Mouse (Mus musculus) neutrophil, adult 5-6 weeks (primary cell): ENCODE results near the gene Gpr180. TPM values are rescaled to one million over a fixed set of nuclear protein-coding genes. Genes with fewer than 3 reads are reported as not detected.

Experiments used
- ATAC-seq: fragments of 151-379, 151-347 bp; 2 replicates; pipeline ENCODE4 v1.8.0; 2017; ENCODE audit warnings: mild to moderate bottlenecking, moderate TSS enrichment; ENCODE audit not compliant: insufficient number of reproducible peaks, poor library complexity, low FRiP score, severe bottlenecking; ENCODE audit errors: extremely low read depth
- total RNA-seq: library from RNA; stranded (forward); fragments of 200-1000 nt; gene quantifications from 2 replicates; pipeline ENCODE4 v1.2.3, GENCODE M21; 2017

The Gpr180 gene
- total RNA-seq, 1 experiment from 2014 or later: 6.2 TPM

DNA sequence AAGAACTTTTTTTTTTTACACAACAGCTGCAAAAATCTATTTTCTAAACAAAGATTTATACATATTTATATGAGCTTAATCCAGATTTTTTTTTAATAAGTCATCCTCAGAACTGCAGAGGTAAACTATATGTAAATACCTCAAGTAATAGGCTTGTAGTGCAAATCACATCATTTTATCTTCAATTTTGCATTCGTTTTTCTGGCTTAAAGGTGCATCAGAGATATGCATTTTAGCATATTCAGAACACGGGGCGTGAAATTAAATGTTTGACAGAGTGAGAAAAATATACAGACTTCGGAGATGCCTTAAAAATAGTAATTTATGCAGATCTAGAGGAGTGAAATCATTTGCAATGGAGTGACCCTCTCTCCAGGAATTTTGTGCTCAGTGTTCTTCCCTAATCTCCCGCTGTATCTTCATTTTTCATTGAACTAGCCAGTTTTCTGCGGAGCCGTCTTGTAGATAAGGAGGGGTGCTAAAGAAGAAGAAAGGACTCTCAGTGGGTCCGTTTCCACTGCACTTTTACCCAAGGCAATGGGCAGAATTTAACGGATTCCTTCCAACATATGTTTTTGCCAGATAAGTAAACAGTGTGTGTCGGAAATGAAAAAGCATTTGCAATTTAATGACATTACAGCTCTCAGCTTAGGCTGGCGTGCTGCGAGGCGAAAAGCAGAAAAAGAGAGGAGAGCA is 57.4 kb downstream of the Gpr180 start:
- no peak for ATAC-seq

DNA sequence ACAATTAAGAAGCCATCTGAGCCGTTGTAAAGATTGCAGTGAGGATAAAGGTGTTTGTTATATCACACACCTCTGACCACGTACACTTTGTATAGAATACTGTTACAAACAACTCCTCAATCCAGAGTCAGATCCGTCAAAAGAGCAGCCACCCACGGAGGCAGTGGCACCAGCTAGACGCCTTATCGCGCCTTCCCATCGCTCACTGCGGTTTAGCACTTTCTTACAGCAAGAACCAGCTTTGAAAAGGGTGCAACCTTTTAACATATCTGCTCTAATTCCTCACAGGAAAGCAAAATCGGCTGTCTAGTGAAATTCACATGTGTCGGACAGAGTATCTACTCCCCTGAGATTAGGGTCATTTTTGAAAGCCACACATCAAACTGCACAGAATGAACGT is 60.1 kb downstream of the Gpr180 start:
- no peak for ATAC-seq

DNA sequence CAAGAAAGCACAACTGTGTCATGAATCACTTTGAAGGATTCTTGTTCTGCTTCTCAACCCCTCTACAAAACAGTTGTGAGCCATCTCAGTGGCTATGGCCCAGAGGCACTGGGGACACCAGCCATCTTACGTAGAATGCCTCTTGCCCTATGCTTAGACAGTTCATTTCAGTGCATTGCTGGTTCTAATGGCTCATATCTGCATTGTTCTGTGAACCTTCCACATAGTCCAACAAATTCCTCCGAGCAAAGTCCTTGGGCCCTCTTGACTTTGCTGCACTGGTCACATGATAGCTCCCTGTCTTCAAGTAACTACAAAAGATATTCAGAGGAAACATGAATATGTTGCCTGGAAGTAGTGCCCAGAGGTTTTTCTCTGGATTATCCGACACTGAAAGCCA is 63.8 kb downstream of the Gpr180 start:
- no peak for ATAC-seq

DNA sequence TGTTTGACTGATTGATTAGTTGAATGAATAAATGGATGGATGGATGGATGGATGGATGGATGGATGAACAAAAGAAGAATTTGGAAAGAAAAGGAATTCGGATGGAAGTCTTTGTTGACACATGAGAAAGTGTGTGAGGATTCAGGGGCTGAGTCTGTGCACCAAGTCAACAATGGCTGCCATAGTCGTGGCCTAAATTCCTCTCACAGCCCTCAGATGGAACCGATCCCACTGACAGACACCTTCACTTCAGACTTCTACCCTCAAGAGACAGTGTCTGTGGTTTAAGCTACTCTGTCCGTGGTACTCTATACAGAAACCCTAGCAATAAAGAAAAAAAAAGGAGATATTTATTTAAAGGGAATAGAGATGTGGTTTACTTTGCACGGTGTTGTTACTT is 65.0 kb downstream of the Gpr180 start:
- ATAC-seq: no peak

DNA sequence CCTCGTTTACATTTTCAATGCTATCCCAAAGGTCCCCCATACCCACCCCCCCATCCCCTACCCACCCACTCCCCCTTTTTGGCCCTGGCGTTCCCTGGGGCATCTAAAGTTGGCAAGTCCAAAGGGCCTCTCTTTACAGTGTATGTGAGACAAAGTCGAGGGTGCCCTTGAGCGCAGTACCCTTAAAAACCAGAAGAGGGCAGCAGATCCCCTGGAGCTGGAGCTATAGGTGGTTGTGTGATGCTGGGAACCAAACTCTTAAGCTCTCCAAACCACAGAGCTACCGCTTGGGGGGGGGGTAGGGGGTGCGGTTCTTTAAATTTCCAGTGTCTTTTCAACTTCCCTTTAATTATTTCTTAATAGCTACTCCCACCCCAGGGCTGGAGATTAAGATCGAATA is 66.1 kb downstream of the Gpr180 start:
- ATAC-seq: no peak

DNA sequence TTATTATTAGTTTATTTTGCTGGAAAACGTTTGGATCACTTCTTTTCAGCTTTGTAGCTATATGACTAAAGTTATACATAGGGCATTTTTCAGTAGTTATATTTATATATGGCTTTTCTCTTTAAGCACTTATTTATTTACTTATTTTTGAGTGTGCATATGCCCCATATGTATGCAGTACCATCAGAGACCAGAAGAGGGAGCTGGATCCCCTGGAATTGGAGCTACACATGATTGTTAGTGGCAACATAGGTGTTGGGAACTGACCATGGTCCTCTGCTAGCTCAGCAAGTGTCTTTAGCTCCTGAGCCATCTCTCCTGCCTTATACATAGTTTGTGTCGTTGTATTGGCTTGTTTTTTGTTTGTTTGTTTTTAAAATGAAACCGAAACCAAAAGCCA is 70.4 kb downstream of the Gpr180 start:
- no peak for ATAC-seq

DNA sequence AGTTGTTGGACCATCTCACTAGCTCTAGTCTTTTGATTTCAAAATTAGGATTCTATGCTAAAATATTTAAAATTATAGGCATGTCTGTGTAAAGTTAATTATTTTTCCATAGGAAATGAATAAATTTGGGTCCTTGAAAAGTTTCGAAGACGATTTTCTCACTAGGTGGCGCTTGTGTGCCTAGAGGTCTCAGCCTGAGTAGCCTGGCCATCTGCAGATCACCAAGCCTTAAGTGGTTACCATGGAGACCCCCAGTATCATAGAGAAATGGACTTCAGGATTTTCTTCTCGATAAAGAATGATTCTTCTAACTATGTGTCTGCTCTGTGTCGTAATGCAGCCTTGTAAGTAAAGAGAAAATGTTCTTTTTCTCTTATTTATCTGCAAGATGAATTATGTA is 72.7 kb downstream of the Gpr180 start:
- ATAC-seq: no peak

DNA sequence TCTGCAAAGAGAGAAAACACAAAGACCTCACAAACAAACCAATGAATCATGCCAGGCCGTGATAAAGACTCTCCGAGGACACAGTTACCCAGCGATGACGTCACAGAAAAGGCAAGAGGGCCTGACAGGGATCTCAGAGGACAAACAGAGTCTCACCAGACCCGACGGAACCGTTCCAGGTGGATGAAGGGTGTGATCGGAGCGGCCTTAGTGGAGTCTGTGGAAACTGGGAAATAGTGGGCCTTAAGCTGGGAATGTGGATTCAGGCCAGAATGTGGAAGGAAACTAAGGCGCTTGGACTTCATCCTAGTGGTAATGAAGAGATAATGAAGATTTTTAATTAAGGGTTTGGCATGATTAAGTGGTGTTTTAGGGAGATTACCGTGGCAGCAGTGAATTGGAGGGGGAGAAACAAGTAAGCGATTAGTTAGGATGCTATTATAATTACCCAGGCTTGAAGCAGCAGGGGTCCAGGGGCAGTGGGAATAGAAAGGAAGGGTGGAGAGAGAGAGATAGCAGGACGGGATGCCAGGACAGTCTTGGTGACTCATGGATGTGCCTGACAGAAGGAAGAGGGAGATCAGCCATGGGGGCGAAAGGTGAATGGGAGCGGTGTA is 75.3 kb downstream of the Gpr180 start:
- ATAC-seq: no peak

Other genes starting within 250 kb of the Gpr180 start
- gene Dct, start 84.9 kb upstream of the Gpr180 start, total RNA-seq: 0.12 and 0.25 TPM in 2 replicates
- 20.0 and 28.0 TPM in 2 replicates for gene Tgds, start 4.4 kb upstream of the Gpr180 start, total RNA-seq
- not detected in 2 replicates for gene Sox21, start 99.9 kb downstream of the Gpr180 start, total RNA-seq
- not detected in 2 replicates for gene Gm9376, start 129.8 kb downstream of the Gpr180 start, total RNA-seq